Mouse (Mus musculus) layer of hippocampus, adult 11-12 months (tissue): ENCODE measurements at regions not wholly inside any gene's neighbourhood (a gene's known extent, or its start where the extent isn't known, plus 50 kb on each side); places are given as distances from the start of the nearest gene placed in this dataset.

Experiments
- DNase-seq: peaks from one replicate; pipeline ENCODE4 v3.0.0; 2022; ENCODE audit warnings: low spot score

- DNase-seq = no peak
These were observed 221.1 kb upstream of the Sox14 start for GRCm38 (mm10) chr9:100097028-100097427.

GRCm38 (mm10) chr9:100095559-100095959, 219.6 kb upstream of the Sox14 start:
- DNase-seq = no peak

GRCm38 (mm10) chr9:100094956-100095558, 219.1 kb upstream of the Sox14 start:
- DNase-seq = no peak

- no peak for DNase-seq
These were observed 195.2 kb upstream of the Sox14 start for GRCm38 (mm10) chr9:100071141-100071540.

GRCm38 (mm10) chr9:100058541-100058940, 182.6 kb upstream of the Sox14 start:
- no peak for DNase-seq

GRCm38 (mm10) chr9:100046213-100046807, 170.3 kb upstream of the Sox14 start:
- DNase-seq = no peak

- no peak for DNase-seq
These were observed 169.7 kb upstream of the Sox14 start for GRCm38 (mm10) chr9:100045636-100046035.

GRCm38 (mm10) chr9:100041776-100042175, 165.8 kb upstream of the Sox14 start:
- DNase-seq = no peak

- no peak for DNase-seq
These were observed 147.7 kb upstream of the Sox14 start for GRCm38 (mm10) chr9:100023641-100024040.

- DNase-seq = no peak
These were observed 146.1 kb upstream of the Sox14 start for GRCm38 (mm10) chr9:100022035-100022434.

- DNase-seq = no peak
These were observed 119.2 kb upstream of the Sox14 start for GRCm38 (mm10) chr9:99995204-99995603.

GRCm38 (mm10) chr9:99994285-99995144, 118.5 kb upstream of the Sox14 start:
- peak; percentile 7 for DNase-seq

GRCm38 (mm10) chr9:99987376-99987775, 111.4 kb upstream of the Sox14 start:
- no peak for DNase-seq

GRCm38 (mm10) chr9:99980734-99981133, 104.8 kb upstream of the Sox14 start:
- no peak for DNase-seq

- DNase-seq = no peak
These were observed 85.6 kb upstream of the Sox14 start for GRCm38 (mm10) chr9:99961561-99961960.

GRCm38 (mm10) chr9:99954720-99955119, 78.8 kb upstream of the Sox14 start:
- DNase-seq = no peak

- no peak for DNase-seq
These were observed 78.2 kb upstream of the Sox14 start for GRCm38 (mm10) chr9:99954038-99954618.
